Mouse (Mus musculus): ENCODE results near the gene Plagl2.
"Not testable (repeated sequence)": the region's sequence is repeated elsewhere in the genome, so short reads cannot be mapped to it uniquely, and the experiment has no call there.

DNA sequence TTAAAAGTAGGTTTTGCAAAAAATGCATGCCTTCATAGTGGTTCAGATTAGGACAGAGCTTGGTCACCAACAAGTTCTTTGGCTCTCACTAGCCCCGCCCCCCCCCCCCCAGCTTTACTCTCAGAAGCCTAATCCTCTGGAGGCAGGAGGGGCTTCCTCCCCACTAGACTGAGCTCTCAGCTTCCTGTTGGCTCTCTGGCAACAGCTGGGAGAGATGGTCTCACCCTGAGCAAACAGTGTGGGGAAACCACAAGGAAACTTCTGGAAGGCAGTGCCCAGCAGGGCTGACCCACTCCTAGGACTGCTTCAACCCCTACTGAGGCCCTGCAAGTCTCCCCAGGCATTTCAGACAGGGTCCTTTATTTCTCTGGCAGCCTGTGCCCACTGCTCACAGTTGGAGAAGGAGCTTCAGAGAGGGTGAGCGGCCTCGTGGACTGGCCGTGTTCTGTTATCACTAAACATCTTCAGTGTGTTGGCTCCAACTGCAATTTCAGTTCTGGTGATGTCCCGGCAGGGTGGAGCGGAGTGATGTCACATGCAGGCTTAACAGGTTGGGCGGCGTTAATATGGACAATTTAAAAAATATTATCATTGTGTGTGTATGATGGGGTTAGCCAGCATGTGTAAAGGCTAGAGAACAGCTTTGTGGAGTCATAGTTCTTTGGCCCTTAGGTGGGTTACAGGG lies 29.1 kb upstream of the Plagl2 start:
- not testable (repeated sequence) for TF ChIP-seq CTCF (IDR thresholded peaks at IDR 0.05; ENCODE audit: low read depth, low read length); POLR2A (IDR thresholded peaks at IDR 0.05; ENCODE audit: insufficient read depth, low read length); EP300 (IDR thresholded peaks at IDR 0.05; ENCODE audit: insufficient read depth, low read depth, low read length)
